Mouse (Mus musculus) forebrain, embryonic 14.5 days (tissue): ENCODE measurements around the gene Lrrc25. TPM values are rescaled to one million over a fixed set of nuclear protein-coding genes. Genes with fewer than 3 reads are reported as not detected.
A peak's percentile ranks its signal among the peaks of the same experiment; 100 is the strongest.

Source experiments
- ATAC-seq: fragments of 200-750 bp; cut with Nextera tagmentation; 2 replicates; pipeline ENCODE4 v1.8.0; 2017; ENCODE audit warnings: mild to moderate bottlenecking, moderate library complexity
- DNase-seq: peaks from one replicate; pipeline ENCODE4 v3.0.0-alpha.2; 2015; ENCODE audit warnings: low spot score
- H3K27ac ChIP-seq: fragments of 300-500 bp; sonication (generic); 2 replicates; pipeline ENCODE4 v1.5.1; 2014; ENCODE audit warnings: low read depth, mild to moderate bottlenecking, control low read depth, low read length, moderate library complexity
- H3K27me3 ChIP-seq: fragments of 300-500 bp; sonication (generic); replicated peaks from 2 replicates; pipeline ENCODE4 v1.6.1; 2014; ENCODE audit warnings: low read length, control low read depth, mixed read lengths; ENCODE audit not compliant: control insufficient read depth, insufficient read depth
- H3K36me3 ChIP-seq: fragments of 300-500 bp; sonication (generic); 2 replicates; pipeline ENCODE4 v1.6.1; 2014; ENCODE audit warnings: low read length, control low read depth; ENCODE audit not compliant: control insufficient read depth, insufficient read depth
- H3K4me1 ChIP-seq: fragments of 300-500 bp; sonication (generic); 2 replicates; pipeline ENCODE4 v1.6.1; 2014; ENCODE audit warnings: antibody characterized with exemption, low read length, control low read depth; ENCODE audit not compliant: control insufficient read depth, insufficient read depth
- H3K4me2 ChIP-seq: fragments of 300-500 bp; sonication (generic); 2 replicates; pipeline ENCODE4 v1.6.1; 2014; ENCODE audit warnings: mild to moderate bottlenecking, control low read depth, low read length
- H3K4me3 ChIP-seq: fragments of 300-500 bp; sonication (generic); 2 replicates; pipeline ENCODE4 v1.5.1; 2014; ENCODE audit warnings: low read depth, low read length, control low read depth
- H3K9ac ChIP-seq: fragments of 300-500 bp; sonication (generic); 2 replicates; pipeline ENCODE4 v1.6.1; 2014; ENCODE audit warnings: mild to moderate bottlenecking, low read length, control low read depth, moderate library complexity
- H3K9me3 ChIP-seq: fragments of 300-500 bp; sonication (generic); replicated peaks from 2 replicates; pipeline ENCODE4 v1.6.1; 2016; ENCODE audit warnings: low read length, control low read depth, mixed read lengths; ENCODE audit not compliant: control insufficient read depth
- WGBS: fragments of 180-500 bp; shearing (Covaris S2); extraction: QIAGEN DNeasy Blood & Tissue Kit; methylation state at CpG from one replicate; pipeline ENCODE4 v1.1.7; 2014; 5-methylcytosine and 5-hydroxymethylcytosine counted together
- polyA plus RNA-seq: library from polyadenylated mRNA; unstranded; fragments of >200 nt; fragmentation: Nextera tagmentation; extraction: Ambion mirVana; gene quantifications from 2 replicates; pipeline ENCODE4 v1.2.1, GENCODE M21; 2014

Lrrc25 gene
- polyA plus RNA-seq, 1 experiment from 2014 or later, result 1.9 TPM

DNA sequence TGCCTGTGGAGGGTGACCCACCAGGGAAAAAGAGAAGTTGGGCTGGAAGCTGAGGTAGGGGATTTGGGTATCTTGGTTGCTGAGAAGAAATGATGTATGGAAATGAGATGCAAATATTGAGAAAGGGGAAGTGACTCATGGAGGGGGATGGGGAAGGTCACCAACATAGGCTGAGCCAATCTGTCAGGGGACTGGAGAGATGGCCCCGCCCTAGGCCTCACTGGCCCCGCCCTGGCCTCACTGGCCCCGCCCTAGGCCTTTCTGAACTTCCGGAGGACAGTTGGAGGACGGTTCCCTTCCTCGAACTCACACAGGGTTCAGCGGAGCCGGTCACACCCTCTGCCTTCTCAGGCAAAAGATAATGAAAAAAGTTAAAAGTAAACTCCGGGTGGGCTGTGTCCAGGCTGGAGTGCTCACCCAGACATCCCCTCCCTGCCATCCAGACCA, 3.0 kb downstream of the Lrrc25 start:
- DNase-seq (no peak), ATAC-seq (peak; percentile 34; the same call in 1 of the 2 replicates)
- Histone ChIP-seq H3K4me2 (no peak overlapping the region), H3K9ac (no peak overlapping the region), H3K27ac (no peak overlapping the region), H3K9me3 (no peaks in the 10 kb centered on the region), H3K27me3 (no peaks in the 10 kb centered on the region), H3K36me3 (no peaks in the 10 kb centered on the region), H3K4me3 (no peak overlapping the region), H3K4me1 (no peaks in the 10 kb centered on the region)
- 37% methylated on average over 9 of the region's 9 CpGs for WGBS

DNA sequence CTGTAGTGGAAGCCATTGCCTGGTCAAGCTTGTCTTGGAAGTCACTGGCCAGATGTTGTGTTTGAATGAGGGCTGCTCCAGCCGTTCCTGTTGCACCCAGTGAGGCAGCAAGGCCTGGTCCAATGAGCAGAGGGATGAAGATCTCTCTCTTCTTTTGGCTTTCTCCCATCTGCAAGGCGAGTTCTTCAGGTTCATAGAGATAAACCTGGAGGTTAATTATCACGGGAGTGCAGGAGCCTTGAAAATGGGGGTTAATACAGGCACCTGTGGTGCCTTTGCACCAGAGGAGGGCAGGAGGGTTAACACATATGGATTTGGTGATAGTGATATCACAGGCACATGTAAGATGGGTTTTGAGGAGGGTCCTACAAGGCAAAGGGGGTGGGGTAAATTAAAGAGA, 6.3 kb downstream of the Lrrc25 start:
- no peak overlapping the region for H3K4me2 ChIP-seq
- no peaks in the 10 kb centered on the region for H3K4me1 ChIP-seq
- H3K4me3 ChIP-seq, result no peak overlapping the region
- H3K27me3 ChIP-seq, result no peaks in the 10 kb centered on the region
- H3K9ac ChIP-seq, result no peak overlapping the region
- WGBS, result 54% methylated on average over 3 of the region's 3 CpGs
- H3K9me3 ChIP-seq, result no peaks in the 10 kb centered on the region
- ATAC-seq, result no peak
- H3K27ac ChIP-seq, result no peak overlapping the region
- DNase-seq, result no peak
- H3K36me3 ChIP-seq, result no peaks in the 10 kb centered on the region

DNA sequence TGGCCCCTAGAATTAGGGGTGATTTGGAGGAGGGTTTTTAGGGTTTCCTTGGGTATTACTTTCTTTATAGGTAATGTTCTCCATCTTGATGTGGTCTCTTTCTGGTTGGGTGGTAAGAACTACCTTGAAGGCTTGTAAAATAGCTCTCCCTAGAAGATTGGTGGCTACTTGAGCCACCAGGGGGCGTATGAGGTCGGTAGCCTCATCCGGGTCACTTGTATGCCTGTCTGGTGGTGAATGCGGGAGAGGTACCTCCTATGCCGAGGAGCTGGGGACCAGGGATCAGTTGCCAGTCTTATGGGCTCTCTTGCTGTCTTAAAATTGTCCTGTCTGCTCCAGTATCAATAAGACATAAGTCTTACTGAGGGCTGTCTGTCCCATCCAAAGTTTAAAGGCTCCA, 9.1 kb downstream of the Lrrc25 start:
- DNase-seq, result peak; percentile 54
- no peak overlapping the region for H3K9ac ChIP-seq
- no peaks in the 10 kb centered on the region for H3K9me3 ChIP-seq
- WGBS, result 13% methylated on average over 5 of the region's 5 CpGs
- no peaks in the 10 kb centered on the region; the same call in 1 of the 2 replicates for H3K4me1 ChIP-seq
- H3K27me3 ChIP-seq, result no peaks in the 10 kb centered on the region
- H3K4me3 ChIP-seq, result no peak overlapping the region
- H3K36me3 ChIP-seq, result no peaks in the 10 kb centered on the region
- no peak overlapping the region for H3K27ac ChIP-seq
- H3K4me2 ChIP-seq, result no peak overlapping the region
- ATAC-seq, result no peak

GRCm38 (mm10) chr8:70627041-70627440, 11.1 kb downstream of the Lrrc25 start:
- DNase-seq, result no peak
- Histone ChIP-seq H3K36me3 (no peaks in the 10 kb centered on the region), H3K4me2 (no peak overlapping the region), H3K9ac (no peak overlapping the region), H3K9me3 (no peaks in the 10 kb centered on the region), H3K27me3 (peaks cover 8% of the 10 kb centered on the region; the same call in 1 of the 2 replicates), H3K27ac (no peak overlapping the region), H3K4me3 (no peak overlapping the region), H3K4me1 (peaks cover 3% of the 10 kb centered on the region; the same call in 1 of the 2 replicates)
- 89% methylated on average over 5 of the region's 5 CpGs for WGBS
- no peak for ATAC-seq

DNA sequence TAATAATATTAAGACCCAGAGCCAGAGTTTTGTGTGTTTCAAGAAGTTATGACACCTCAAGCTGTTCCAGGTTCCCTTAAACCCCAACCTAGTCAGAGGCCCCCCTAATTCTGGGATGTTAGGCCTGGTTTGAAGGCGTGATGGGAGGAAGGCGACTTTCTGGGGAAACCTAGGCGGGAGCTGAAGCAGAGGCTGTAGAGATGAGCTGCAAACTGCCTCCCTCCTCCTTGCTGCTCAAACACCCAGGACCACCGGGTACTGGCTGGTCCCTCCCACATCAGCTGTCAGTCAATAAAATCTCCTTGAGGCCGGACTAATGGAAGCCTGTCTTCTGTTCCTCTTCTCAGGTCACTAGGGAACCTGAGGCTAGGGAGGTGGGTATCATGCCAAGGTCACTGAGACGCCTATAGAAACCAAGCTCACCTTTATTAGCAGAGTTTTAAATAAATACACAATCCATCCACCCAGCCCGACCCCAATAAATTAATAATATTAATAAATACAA, 13.1 kb downstream of the Lrrc25 start:
- peak; percentile 1 for ATAC-seq
- Histone ChIP-seq H3K4me1 (peaks cover 3% of the 10 kb centered on the region; the same call in 1 of the 2 replicates), H3K27me3 (peaks cover 8% of the 10 kb centered on the region; the same call in 1 of the 2 replicates), H3K9ac (peak overlapping the region; percentile 61), H3K9me3 (no peaks in the 10 kb centered on the region), H3K4me3 (peak overlapping the region; percentile 40), H3K36me3 (no peaks in the 10 kb centered on the region), H3K4me2 (peak overlapping the region; percentile 59), H3K27ac (no peak overlapping the region)
- 57% methylated on average over 7 of the region's 7 CpGs for WGBS
- DNase-seq, result no peak

- peak overlapping the region; percentile 61 for H3K9ac ChIP-seq
- H3K4me2 ChIP-seq, result peak overlapping the region; percentile 59
- peaks cover 3% of the 10 kb centered on the region; the same call in 1 of the 2 replicates for H3K4me1 ChIP-seq
- H3K9me3 ChIP-seq, result no peaks in the 10 kb centered on the region
- peaks cover 8% of the 10 kb centered on the region; the same call in 1 of the 2 replicates for H3K27me3 ChIP-seq
- H3K36me3 ChIP-seq, result no peaks in the 10 kb centered on the region
- peak; percentile 92 for DNase-seq
- ATAC-seq, result peak; percentile 94
- peak overlapping the region; percentile 40 for H3K4me3 ChIP-seq
- WGBS, result 1% methylated on average over 58 of the region's 60 CpGs
- peak overlapping the region; percentile 27; the same call in 1 of the 2 replicates for H3K27ac ChIP-seq
Observed at GRCm38 (mm10) chr8:70629574-70630531, 13.9 kb downstream of the Lrrc25 start.

- no peaks in the 10 kb centered on the region for H3K36me3 ChIP-seq
- no peak overlapping the region for H3K27ac ChIP-seq
- ATAC-seq (peak; percentile 9; the same call in 1 of the 2 replicates), DNase-seq (no peak)
- no peak overlapping the region for H3K4me2 ChIP-seq
- no peak overlapping the region for H3K9ac ChIP-seq
- peaks cover 8% of the 10 kb centered on the region; the same call in 1 of the 2 replicates for H3K27me3 ChIP-seq
- H3K9me3 ChIP-seq, result no peaks in the 10 kb centered on the region
- no peak overlapping the region for H3K4me3 ChIP-seq
- H3K4me1 ChIP-seq, result peaks cover 3% of the 10 kb centered on the region; the same call in 1 of the 2 replicates
- WGBS, result 19% methylated on average over 22 of the region's 22 CpGs
Observed at GRCm38 (mm10) chr8:70630532-70631381, 14.8 kb downstream of the Lrrc25 start.

DNA sequence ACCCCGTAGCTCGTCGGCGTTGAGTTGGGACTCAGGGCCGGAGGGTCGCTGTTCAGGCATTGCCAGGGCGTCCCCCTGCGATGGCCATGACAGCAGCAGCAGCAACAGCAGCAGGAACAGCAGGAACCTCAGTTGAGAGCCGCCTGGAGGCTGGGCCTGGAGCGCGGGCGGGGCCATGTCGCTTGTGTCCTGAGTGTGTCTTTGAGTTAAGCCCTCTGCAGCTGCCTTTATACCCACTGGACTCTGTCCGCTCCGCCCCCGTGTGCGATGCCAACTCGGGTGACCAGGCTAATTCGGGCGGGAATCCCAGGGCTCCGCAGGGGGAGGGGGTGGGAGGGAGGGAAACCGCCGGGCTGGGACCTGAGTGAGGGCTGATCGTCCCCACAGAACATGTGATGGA, 15.5 kb downstream of the Lrrc25 start:
- no peaks in the 10 kb centered on the region for H3K36me3 ChIP-seq
- peaks cover 3% of the 10 kb centered on the region; the same call in 1 of the 2 replicates for H3K4me1 ChIP-seq
- H3K4me3 ChIP-seq, result no peak overlapping the region
- H3K9ac ChIP-seq, result no peak overlapping the region
- no peak overlapping the region for H3K27ac ChIP-seq
- peaks cover 8% of the 10 kb centered on the region; the same call in 1 of the 2 replicates for H3K27me3 ChIP-seq
- WGBS, result 21% methylated on average over 24 of the region's 24 CpGs
- ATAC-seq (no peak), DNase-seq (no peak)
- no peaks in the 10 kb centered on the region for H3K9me3 ChIP-seq
- no peak overlapping the region for H3K4me2 ChIP-seq
